Mouse (Mus musculus) kidney, embryonic 14.5 days (tissue): ENCODE results near the gene Fam69b. TPM values are rescaled to one million over a fixed set of nuclear protein-coding genes. Genes with fewer than 3 reads are reported as not detected.

Experiments
- ATAC-seq: fragments of 200-750 bp; cut with Nextera tagmentation; 2 replicates; pipeline ENCODE4 v1.8.0; 2017; ENCODE audit warnings: moderate number of reproducible peaks, mild to moderate bottlenecking, moderate TSS enrichment, moderate library complexity; ENCODE audit not compliant: low FRiP score, low TSS enrichment
- H3K27ac ChIP-seq: fragments of 300-500 bp; sonication (generic); 2 replicates; pipeline ENCODE4 v1.5.1; 2014; ENCODE audit warnings: low read depth, mild to moderate bottlenecking, low read length, moderate library complexity, mixed read lengths
- H3K27me3 ChIP-seq: fragments of 300-500 bp; sonication (generic); 2 replicates; pipeline ENCODE4 v1.6.1; 2014; ENCODE audit warnings: mild to moderate bottlenecking, low read length; ENCODE audit not compliant: control insufficient read depth, insufficient read depth
- H3K36me3 ChIP-seq: fragments of 300-500 bp; sonication (generic); 2 replicates; pipeline ENCODE4 v1.6.1; 2014; ENCODE audit warnings: low read length, mixed read lengths; ENCODE audit not compliant: control insufficient read depth, insufficient read depth
- H3K4me1 ChIP-seq: fragments of 300-500 bp; sonication (generic); 2 replicates; pipeline ENCODE4 v1.6.1; 2014; ENCODE audit warnings: low read length, mixed read lengths; ENCODE audit not compliant: control insufficient read depth, insufficient read depth
- H3K4me2 ChIP-seq: fragments of 300-500 bp; sonication (generic); replicated peaks from 2 replicates; pipeline ENCODE4 v1.6.1; 2014; ENCODE audit warnings: low read depth, mild to moderate bottlenecking, low read length
- H3K4me3 ChIP-seq: fragments of 300-500 bp; sonication (generic); 2 replicates; pipeline ENCODE4 v1.5.1; 2014; ENCODE audit warnings: mild to moderate bottlenecking, low read length
- H3K9ac ChIP-seq: fragments of 300-500 bp; sonication (generic); 2 replicates; pipeline ENCODE4 v1.6.1; 2014; ENCODE audit warnings: low read depth, mild to moderate bottlenecking, low read length, moderate library complexity
- H3K9me3 ChIP-seq: fragments of 300-500 bp; sonication (generic); 2 replicates; pipeline ENCODE4 v1.6.1; 2016; ENCODE audit warnings: low read length; ENCODE audit not compliant: control insufficient read depth
- WGBS: fragments of 180-500 bp; shearing (Covaris S2); extraction: QIAGEN DNeasy Blood & Tissue Kit; methylation state at CpG from one replicate; pipeline ENCODE4 v1.1.7; 2014; 5-methylcytosine and 5-hydroxymethylcytosine counted together
- polyA plus RNA-seq: library from polyadenylated mRNA; unstranded; fragments of >200 nt; fragmentation: Nextera tagmentation; extraction: Ambion mirVana; gene quantifications from 2 replicates; pipeline ENCODE4 v1.2.1, GENCODE M21; 2014

The Fam69b gene
- polyA plus RNA-seq, 1 experiment from 2014 or later, result 39.1 TPM

DNA sequence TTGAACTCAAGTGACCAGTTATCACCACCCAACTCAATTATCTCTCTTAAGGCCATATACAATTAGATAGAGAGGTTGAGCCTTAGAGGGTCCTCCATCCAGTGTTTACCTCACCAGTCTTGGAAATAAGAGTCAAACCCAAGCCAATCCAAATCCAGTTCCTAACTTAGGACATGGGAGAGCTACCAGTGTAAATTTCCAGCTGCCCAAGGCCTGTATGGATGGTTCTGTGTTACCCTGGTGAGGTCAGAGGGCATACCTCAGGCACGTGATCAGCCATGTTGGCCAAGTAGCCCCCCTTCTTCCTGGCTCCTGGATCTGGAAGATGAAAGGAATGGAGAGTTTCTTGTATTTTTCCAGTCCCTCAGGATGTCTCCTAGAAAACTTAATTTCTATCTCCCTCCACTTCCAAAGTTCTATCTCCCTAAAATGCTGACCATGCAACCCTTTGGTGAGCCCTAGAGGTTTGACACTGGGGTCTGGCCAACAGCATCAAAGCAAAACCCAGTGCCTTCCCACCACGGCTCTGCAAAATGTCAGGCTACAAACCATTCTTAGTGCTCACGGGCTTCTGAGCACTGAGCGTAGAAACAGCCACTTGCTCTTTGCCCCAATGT is 9.2 kb downstream of the Fam69b start:
- Histone ChIP-seq H3K4me2 (peak overlapping the region; percentile 77; the same call in 1 of the 2 replicates), H3K36me3 (peaks cover 50% of the 10 kb centered on the region), H3K27me3 (no peaks in the 10 kb centered on the region), H3K9me3 (no peaks in the 10 kb centered on the region), H3K9ac (no peak overlapping the region), H3K4me1 (peaks cover 16% of the 10 kb centered on the region), H3K4me3 (no peak overlapping the region), H3K27ac (no peak overlapping the region)
- no peak for ATAC-seq
- 75% methylated on average over 4 of the region's 4 CpGs for WGBS

DNA sequence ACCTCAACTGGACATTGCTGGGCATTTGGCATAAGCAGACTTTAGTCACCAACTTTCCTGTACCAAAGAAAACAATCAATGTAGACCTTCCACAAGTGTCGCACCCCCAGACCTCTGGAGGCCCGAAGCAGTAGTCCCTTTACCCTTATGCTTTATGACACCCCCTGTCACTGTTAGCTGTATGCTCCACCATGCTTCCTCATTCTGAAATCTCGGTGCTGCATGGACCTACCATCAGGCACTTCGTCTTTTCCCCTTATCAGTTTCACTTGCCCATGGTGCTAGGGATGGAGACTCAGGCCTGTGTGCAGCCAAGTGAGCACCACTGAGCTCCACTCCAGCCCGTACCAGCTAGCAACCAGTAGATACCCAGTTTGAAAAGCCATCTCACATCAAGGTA is 9.8 kb downstream of the Fam69b start:
- Histone ChIP-seq H3K4me2 (peak overlapping the region; percentile 77), H3K9me3 (no peaks in the 10 kb centered on the region), H3K9ac (peak overlapping the region; percentile 87; the same call in 1 of the 2 replicates), H3K4me1 (peaks cover 16% of the 10 kb centered on the region), H3K36me3 (peaks cover 50% of the 10 kb centered on the region), H3K27me3 (no peaks in the 10 kb centered on the region), H3K4me3 (peak overlapping the region; percentile 98), H3K27ac (no peak overlapping the region)
- WGBS, result 77% methylated on average over 5 of the region's 5 CpGs
- ATAC-seq, result no peak

DNA sequence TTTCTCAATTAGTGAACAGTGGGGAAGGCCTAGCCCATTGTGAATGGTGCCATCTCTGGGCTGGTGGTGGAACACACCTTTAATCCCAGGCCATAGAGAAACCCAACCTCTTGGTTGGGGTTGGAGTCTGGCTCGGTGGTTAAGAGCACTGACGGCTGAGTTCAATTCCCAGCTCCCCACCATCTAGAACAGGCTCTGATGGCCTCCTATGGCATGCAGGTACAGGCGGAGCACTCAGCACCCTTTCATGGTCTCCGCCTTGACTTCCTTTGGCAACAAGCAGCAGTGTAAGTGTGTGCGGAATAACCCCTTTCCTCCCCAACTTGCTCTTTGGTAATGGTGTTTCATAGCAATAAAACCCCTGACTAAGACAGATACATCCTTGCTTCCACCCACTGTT is 10.3 kb downstream of the Fam69b start:
- Histone ChIP-seq H3K9me3 (no peaks in the 10 kb centered on the region), H3K4me1 (peaks cover 16% of the 10 kb centered on the region), H3K4me3 (peak overlapping the region; percentile 98), H3K27me3 (no peaks in the 10 kb centered on the region), H3K4me2 (peak overlapping the region; percentile 77), H3K36me3 (peaks cover 50% of the 10 kb centered on the region), H3K27ac (no peak overlapping the region), H3K9ac (peak overlapping the region; percentile 87; the same call in 1 of the 2 replicates)
- no peak for ATAC-seq
- WGBS, result 67% methylated on average over 5 of the region's 5 CpGs

DNA sequence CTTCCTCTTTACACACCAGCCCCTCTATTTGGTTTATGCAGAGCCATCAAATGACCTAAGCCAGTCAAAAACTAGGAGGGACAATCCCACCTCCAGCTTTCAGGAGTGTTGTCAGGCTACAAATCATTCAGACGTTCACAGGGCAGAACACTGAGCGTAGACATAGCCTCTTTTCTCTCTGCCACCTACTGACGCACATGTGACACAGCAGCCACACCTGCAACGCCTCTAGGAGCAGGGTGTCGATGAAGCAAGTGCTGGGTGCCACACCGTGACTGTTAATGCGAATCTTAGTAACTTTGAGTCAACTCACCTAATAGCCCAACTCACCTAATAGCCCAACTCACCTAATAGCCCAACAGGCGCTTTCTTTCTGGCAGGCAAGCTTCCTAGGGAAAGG is 10.8 kb downstream of the Fam69b start:
- H3K9me3 ChIP-seq, result no peaks in the 10 kb centered on the region
- no peak overlapping the region for H3K27ac ChIP-seq
- WGBS, result 3% methylated on average over 8 of the region's 8 CpGs
- ATAC-seq, result 0 out of 2 replicates have a peak, but pooled peaks have one; percentile 5
- peak overlapping the region; percentile 77 for H3K4me2 ChIP-seq
- peak overlapping the region; percentile 98 for H3K4me3 ChIP-seq
- H3K36me3 ChIP-seq, result peaks cover 45% of the 10 kb centered on the region
- peak overlapping the region; percentile 87 for H3K9ac ChIP-seq
- peaks cover 16% of the 10 kb centered on the region for H3K4me1 ChIP-seq
- H3K27me3 ChIP-seq, result no peaks in the 10 kb centered on the region

DNA sequence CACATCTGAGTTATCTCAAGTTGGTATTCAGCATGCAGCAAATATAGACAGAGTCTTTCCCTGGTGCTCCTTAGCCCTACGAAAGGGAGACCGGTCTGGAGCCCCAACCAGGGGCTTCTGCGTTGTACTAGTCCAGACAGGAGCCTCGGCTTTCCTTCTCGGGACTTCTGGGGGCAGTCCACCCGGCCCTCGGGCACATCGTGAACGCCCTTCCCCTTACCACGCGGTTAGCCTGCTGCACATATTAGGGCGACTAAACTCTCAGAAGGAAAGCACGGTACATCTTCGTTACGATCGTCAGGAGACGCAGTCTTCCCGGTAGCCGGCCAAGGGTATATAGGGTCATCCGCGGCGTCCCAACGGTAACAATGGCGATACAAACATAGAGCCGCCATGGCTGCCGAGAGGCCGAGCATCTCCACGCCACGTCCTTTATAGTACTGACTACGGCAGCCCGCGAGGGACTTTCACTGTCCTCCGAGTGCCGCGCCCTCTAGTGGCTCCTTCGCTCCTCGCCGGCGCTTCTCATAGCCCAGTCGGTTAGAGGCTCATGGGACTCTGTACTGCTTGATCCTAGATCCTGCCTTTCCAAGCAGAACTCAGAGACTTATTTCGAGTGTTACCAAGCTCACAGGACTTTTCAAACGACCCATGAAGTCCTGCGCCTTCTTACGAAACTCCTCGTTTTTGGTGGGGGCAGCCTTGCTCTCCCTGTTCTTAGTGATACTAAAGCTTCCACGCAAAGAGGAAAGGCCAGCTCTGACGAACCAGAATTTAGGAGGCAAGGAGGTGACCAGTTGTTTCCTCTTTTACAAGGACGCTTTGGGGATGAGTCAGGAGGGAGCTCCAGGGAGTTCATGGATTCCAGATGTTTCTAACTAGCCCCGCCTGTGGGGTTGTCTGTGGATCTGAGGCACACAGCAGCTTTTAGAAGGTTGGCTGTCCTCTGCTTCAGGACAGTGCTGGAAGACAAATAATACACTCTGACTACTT is 11.9 kb downstream of the Fam69b start:
- peak overlapping the region; percentile 87 for H3K9ac ChIP-seq
- peak overlapping the region; percentile 75 for H3K27ac ChIP-seq
- WGBS, result 4% methylated on average over 49 of the region's 49 CpGs
- H3K36me3 ChIP-seq, result peaks cover 35% of the 10 kb centered on the region
- no peaks in the 10 kb centered on the region for H3K9me3 ChIP-seq
- H3K27me3 ChIP-seq, result no peaks in the 10 kb centered on the region
- peak overlapping the region; percentile 98 for H3K4me3 ChIP-seq
- peaks cover 16% of the 10 kb centered on the region for H3K4me1 ChIP-seq
- ATAC-seq, result peak; percentile 79
- peak overlapping the region; percentile 77 for H3K4me2 ChIP-seq

DNA sequence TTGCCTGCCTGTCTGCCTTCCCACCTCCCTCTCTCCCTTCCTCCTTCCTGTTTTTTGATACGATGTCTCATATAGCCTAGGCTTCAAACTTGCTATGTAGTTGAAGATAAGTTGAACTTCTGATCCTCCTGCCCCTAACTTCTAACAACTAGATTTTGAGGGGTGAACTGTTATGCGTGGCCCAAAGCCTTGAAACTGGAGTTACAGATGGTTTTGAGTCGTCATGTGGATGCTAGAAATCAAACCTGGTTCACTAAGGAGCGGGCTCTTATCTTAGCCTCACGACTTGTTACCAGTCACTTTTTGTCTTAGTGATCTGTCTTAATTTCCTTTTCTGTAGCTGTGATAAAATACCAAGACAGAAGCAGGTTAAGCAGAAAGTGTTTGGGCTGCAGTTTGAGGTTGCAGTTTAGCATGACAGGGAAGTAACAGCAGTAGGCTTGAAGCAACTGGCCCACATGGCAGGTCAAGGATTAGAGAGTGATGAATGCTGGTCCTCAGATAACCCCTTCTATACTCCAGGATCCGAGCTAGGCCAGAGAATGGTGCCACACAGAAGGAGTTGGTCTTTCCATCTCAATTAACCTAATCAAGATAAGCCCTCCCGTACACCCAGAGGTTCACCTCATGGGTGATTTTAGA is 12.9 kb downstream of the Fam69b start:
- H3K9me3 ChIP-seq, result no peaks in the 10 kb centered on the region
- WGBS, result 78% methylated on average over 7 of the region's 7 CpGs
- no peak overlapping the region for H3K9ac ChIP-seq
- H3K27me3 ChIP-seq, result no peaks in the 10 kb centered on the region
- no peak overlapping the region for H3K27ac ChIP-seq
- peaks cover 26% of the 10 kb centered on the region for H3K36me3 ChIP-seq
- no peak overlapping the region for H3K4me3 ChIP-seq
- no peak for ATAC-seq
- H3K4me1 ChIP-seq, result peaks cover 16% of the 10 kb centered on the region
- H3K4me2 ChIP-seq, result no peak overlapping the region

DNA sequence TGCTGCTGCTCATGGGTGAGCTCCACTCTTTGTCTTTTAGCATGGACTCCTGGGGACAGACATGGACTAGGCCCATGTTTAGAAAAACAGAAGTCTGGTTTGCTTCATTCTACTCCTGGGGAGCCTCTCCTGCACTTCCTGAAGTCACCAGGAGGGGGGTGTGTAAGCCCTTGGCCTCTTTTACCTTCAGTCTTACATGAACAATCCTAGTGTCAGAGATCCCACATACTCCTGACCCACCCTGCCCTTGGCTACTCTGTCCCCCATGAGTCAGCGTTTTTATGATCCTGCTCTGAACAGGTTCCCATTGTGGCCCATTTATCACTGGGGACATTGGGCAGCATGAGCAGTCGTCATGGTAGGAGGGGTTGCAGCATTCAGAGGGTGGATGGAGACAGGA is 15.7 kb downstream of the Fam69b start:
- WGBS, result 50% methylated on average over 2 of the region's 2 CpGs
- H3K36me3 ChIP-seq, result no peaks in the 10 kb centered on the region
- H3K4me2 ChIP-seq, result no peak overlapping the region
- no peaks in the 10 kb centered on the region for H3K27me3 ChIP-seq
- no peaks in the 10 kb centered on the region for H3K9me3 ChIP-seq
- no peak overlapping the region for H3K9ac ChIP-seq
- H3K27ac ChIP-seq, result no peak overlapping the region
- ATAC-seq, result no peak
- H3K4me1 ChIP-seq, result peaks cover under 1% of the 10 kb centered on the region; the same call in 1 of the 2 replicates
- no peak overlapping the region for H3K4me3 ChIP-seq

DNA sequence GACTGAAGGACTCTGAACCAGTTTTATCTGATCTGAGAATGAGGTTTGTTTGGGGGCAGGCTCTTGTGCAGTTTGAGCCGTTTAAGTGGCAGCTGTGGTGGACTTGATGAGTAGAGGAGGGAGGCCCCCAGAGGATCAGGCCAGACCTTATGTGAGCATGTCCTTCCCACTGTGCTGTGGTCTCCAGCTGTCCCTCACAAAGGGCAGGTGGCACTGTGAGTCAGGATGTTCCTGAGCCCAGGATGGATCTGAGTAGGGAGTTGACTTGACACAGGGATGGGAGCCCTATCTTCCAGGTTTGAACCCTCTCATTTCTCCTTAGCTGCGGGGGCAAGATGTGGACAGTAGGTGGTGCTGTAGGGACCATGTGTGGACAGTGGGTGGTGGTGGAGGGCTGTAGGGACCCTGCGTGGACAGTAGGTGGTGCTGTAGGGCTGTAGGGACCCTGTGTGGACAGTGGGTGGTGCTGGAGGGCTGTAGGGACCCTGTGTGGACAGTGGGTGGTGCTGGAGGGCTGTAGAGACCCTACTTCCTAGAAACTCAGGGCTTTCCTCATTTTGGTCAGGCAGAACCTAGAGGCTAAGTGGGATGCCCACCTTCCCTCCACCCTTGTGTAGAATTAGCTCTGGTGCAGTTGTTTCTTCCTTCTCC is 18.5 kb downstream of the Fam69b start:
- Histone ChIP-seq H3K27ac (no peak overlapping the region), H3K27me3 (no peaks in the 10 kb centered on the region), H3K9ac (no peak overlapping the region), H3K36me3 (no peaks in the 10 kb centered on the region), H3K9me3 (no peaks in the 10 kb centered on the region), H3K4me1 (no peaks in the 10 kb centered on the region), H3K4me2 (no peak overlapping the region), H3K4me3 (no peak overlapping the region)
- peak; percentile 96 for ATAC-seq
- WGBS, result 21% methylated on average over 3 of the region's 3 CpGs
